Mouse (Mus musculus) forebrain, embryonic 10.5 days (tissue): ENCODE data around the gene Aldoart2. TPM values are rescaled to one million over a fixed set of nuclear protein-coding genes. Genes with fewer than 3 reads are reported as not detected.

Experiments
- DNase-seq: peaks from one replicate; pipeline ENCODE4 v3.0.0-alpha.2; 2017; ENCODE audit warnings: low spot score; ENCODE audit errors: extremely low spot score
- H3K27ac ChIP-seq: fragments of 300-500 bp; sonication (generic); 2 replicates; pipeline ENCODE4 v1.5.1; 2016; ENCODE audit warnings: mild to moderate bottlenecking
- H3K27me3 ChIP-seq: fragments of 300-500 bp; sonication (generic); 2 replicates; pipeline ENCODE4 v1.6.1; 2016; ENCODE audit warnings: mild to moderate bottlenecking; ENCODE audit not compliant: poor library complexity, severe bottlenecking
- H3K36me3 ChIP-seq: fragments of 300-500 bp; sonication (generic); replicated peaks from 2 replicates; pipeline ENCODE4 v1.6.1; 2016; ENCODE audit warnings: mild to moderate bottlenecking, moderate library complexity
- H3K4me1 ChIP-seq: fragments of 300-500 bp; sonication (generic); 2 replicates; pipeline ENCODE4 v1.6.1; 2016
- H3K4me3 ChIP-seq: fragments of 300-500 bp; sonication (generic); 2 replicates; pipeline ENCODE4 v1.5.1; 2016; ENCODE audit warnings: mild to moderate bottlenecking, moderate library complexity
- H3K9me3 ChIP-seq: fragments of 300-500 bp; sonication (generic); 2 replicates; pipeline ENCODE4 v1.6.1; 2016; ENCODE audit warnings: mild to moderate bottlenecking, moderate library complexity
- WGBS: fragments of 180-500 bp; shearing (Covaris S2); methylation state at CpG from one replicate; pipeline ENCODE4 v1.1.7; 2016; 5-methylcytosine and 5-hydroxymethylcytosine counted together
- polyA plus RNA-seq: library from polyadenylated mRNA; unstranded; fragments of >200 nt; fragmentation: Nextera tagmentation; extraction: Ambion mirVana; gene quantifications from 2 replicates; pipeline ENCODE4 v1.2.1, GENCODE M21; 2016

Aldoart2 gene
- polyA plus RNA-seq, 1 experiment from 2014 or later = not detected

- WGBS = under 1% methylated on average over 109 of the region's 109 CpGs
- H3K27me3 ChIP-seq = peaks cover 87% of the 10 kb centered on the region
Observed at GRCm38 (mm10) chr12:55599639-55600502, 34.8 kb downstream of the Aldoart2 start.

GRCm38 (mm10) chr12:55600503-55600994, 35.5 kb downstream of the Aldoart2 start:
- WGBS = 2% methylated on average over 42 of the region's 42 CpGs
- Histone ChIP-seq H3K4me1 (peaks cover 33% of the 10 kb centered on the region), H3K27me3 (peaks cover 84% of the 10 kb centered on the region), H3K9me3 (no peaks in the 10 kb centered on the region), H3K4me3 (peak overlapping the region; percentile 59), H3K27ac (no peak overlapping the region), H3K36me3 (no peaks in the 10 kb centered on the region)
- DNase-seq = no peak

More at GRCm38 (mm10) chr12:55599639-55600502, 34.8 kb downstream of the Aldoart2 start:
- Histone ChIP-seq H3K4me1 (peaks cover 27% of the 10 kb centered on the region), H3K4me3 (peak overlapping the region; percentile 59), H3K9me3 (no peaks in the 10 kb centered on the region), H3K27ac (peak overlapping the region; percentile 53; the same call in 1 of the 2 replicates), H3K36me3 (no peaks in the 10 kb centered on the region)
- DNase-seq = peak; percentile 77

- Histone ChIP-seq H3K4me1 (peaks cover 34% of the 10 kb centered on the region), H3K4me3 (no peak overlapping the region), H3K9me3 (no peaks in the 10 kb centered on the region), H3K27me3 (peaks cover 46% of the 10 kb centered on the region), H3K27ac (no peak overlapping the region), H3K36me3 (no peaks in the 10 kb centered on the region)
- WGBS = 83% methylated on average over 3 of the region's 3 CpGs
- DNase-seq = no peak
Observed at GRCm38 (mm10) chr12:55604411-55604810, 39.4 kb downstream of the Aldoart2 start.

GRCm38 (mm10) chr12:55607902-55608301, 42.9 kb downstream of the Aldoart2 start:
- peaks cover 12% of the 10 kb centered on the region; the same call in 1 of the 2 replicates for H3K27me3 ChIP-seq
- no peak overlapping the region for H3K4me3 ChIP-seq
- H3K36me3 ChIP-seq = no peaks in the 10 kb centered on the region
- H3K27ac ChIP-seq = no peak overlapping the region
- H3K9me3 ChIP-seq = no peaks in the 10 kb centered on the region
- DNase-seq = no peak
- WGBS = 25% methylated on average over 4 of the region's 4 CpGs
- peaks cover 19% of the 10 kb centered on the region for H3K4me1 ChIP-seq

GRCm38 (mm10) chr12:55610812-55611211, 45.8 kb downstream of the Aldoart2 start:
- no peak for DNase-seq
- no peaks in the 10 kb centered on the region for H3K9me3 ChIP-seq
- no peaks in the 10 kb centered on the region for H3K27me3 ChIP-seq
- H3K4me1 ChIP-seq = peaks cover 31% of the 10 kb centered on the region
- H3K4me3 ChIP-seq = no peak overlapping the region
- no peak overlapping the region for H3K27ac ChIP-seq
- WGBS = 76% methylated on average over 2 of the region's 2 CpGs
- no peaks in the 10 kb centered on the region for H3K36me3 ChIP-seq

Other genes starting within 250 kb of the Aldoart2 start
- 501 and 503 TPM in 2 replicates for gene Psma6, start 181.0 kb upstream of the Aldoart2 start, polyA plus RNA-seq
- 34.3 and 36.1 TPM in 2 replicates for gene Nfkbia, start 72.6 kb upstream of the Aldoart2 start, polyA plus RNA-seq
- 0.30 and 0.38 TPM in 2 replicates for gene Insm2, start 34.2 kb downstream of the Aldoart2 start, polyA plus RNA-seq